Mouse (Mus musculus) bone marrow, adult 2 months (tissue): Measurements from ENCODE around the gene H2-T23.

Experiments
- CTCF ChIP-seq: fragments of 200-500 bp; IDR thresholded peaks from 2 replicates; pipeline ENCODE4 v1.5.1; 2011; ENCODE audit warnings: low read length, control low read depth; ENCODE audit not compliant: control insufficient read depth, insufficient read depth
- POLR2A ChIP-seq: fragments of 200-500 bp; IDR thresholded peaks from 2 replicates; pipeline ENCODE4 v1.6.1; 2011; ENCODE audit warnings: low read depth, mild to moderate bottlenecking, control low read depth, low read length, borderline replicate concordance; ENCODE audit not compliant: control insufficient read depth

DNA sequence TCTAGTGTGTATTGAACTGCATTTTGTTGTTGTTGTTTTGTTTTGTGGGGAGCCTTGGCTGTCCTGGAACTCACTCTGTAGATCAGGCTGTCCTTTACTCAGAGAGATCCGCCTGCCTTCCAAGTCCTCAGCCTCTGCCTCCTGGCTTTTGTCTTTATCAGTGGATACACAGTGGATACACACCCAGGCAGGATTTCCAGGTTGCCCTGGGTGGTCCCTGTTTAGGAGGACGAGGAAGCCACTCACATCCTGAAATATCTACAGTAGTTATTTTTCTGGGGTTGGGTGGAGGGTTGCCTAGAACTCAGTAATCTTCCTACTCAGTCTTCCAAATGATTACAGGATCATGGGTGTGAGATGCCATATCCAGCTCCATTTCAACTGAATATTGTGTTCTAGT, 13.7 kb downstream of the H2-T23 start:
- no peak for TF ChIP-seq CTCF
- TF ChIP-seq POLR2A: no peak
